Mouse (Mus musculus) urinary bladder, adult 2 months (tissue): ENCODE measurements around the gene Hspa12b. TPM values are rescaled to one million over a fixed set of nuclear protein-coding genes. Genes with fewer than 3 reads are reported as not detected.

ENCODE experiments used
- DNase-seq: peaks from one replicate; pipeline ENCODE4 v3.0.0; 2022; ENCODE audit warnings: low spot score
- polyA plus RNA-seq: library from polyadenylated mRNA; depleted of rRNA; stranded (reverse); fragments of >200 nt; gene quantifications from 2 replicates; pipeline ENCODE4 v1.2.3, GENCODE M21; 2012

Hspa12b gene
- polyA plus RNA-seq, 1 experiment: 34.8 TPM

DNA sequence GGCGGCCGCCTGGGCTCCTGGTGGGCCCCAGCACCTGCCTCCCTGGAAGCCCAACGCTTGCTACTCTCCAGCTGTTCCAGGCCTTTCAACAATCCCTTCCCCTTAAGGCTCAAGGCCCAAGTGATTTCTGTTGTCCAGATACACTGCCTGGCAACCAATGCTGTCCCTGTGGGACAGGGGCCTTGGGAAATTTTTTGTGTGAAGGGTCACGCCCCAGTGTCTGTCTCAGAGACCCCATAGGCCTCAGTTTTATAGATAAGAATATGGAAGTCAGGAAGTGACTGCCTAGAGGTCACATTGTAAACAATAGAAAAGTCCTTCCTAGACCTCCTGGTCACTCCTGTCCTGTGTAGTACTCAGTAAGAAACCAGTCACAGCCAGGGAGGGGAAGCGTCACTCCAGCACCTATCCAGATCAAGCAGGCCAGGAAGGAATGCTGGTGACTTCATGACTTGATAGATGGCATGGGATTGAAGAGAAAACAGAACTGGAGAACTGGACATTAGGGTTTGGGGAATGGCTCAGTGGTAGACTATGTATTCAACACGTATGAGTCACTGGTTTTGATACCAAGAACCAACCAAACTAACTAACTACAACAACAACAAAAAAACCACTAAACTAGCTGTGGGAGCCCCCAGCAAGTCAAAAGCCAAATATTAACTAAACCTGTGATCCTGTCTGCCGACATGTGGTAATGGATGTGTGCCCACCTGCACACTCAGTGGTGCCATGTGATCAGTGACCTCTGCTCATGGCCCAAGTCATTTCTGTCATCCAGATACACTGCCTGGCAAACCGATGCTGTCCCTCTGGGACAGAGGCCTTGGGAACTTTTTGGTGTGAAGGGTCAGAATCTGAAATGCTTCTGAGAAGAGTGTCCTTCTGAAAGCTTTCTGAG lies 21.5 kb downstream of the Hspa12b start:
- no peak for DNase-seq

DNA sequence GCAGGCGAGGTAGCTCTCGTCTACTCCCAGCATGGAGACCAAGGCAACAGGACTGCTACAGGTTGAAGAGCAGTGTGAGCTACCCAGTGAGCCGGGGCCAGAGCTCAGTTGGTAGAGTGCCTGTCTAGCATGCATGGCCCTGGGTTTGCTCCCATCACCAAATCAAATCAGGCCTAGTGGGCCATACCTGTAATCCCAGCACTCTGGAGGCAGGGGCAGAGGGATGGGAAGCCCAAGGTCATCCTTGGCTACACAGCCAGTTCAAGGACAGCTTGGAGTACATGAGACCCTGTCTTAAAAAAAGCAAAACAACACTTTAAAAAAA lies 22.1 kb downstream of the Hspa12b start:
- no peak for DNase-seq

- DNase-seq: no peak
Observed at GRCm38 (mm10) chr2:131152166-131152730, 25.2 kb downstream of the Hspa12b start.

GRCm38 (mm10) chr2:131154036-131154435 lies 27.0 kb downstream of the Hspa12b start:
- no peak for DNase-seq

DNA sequence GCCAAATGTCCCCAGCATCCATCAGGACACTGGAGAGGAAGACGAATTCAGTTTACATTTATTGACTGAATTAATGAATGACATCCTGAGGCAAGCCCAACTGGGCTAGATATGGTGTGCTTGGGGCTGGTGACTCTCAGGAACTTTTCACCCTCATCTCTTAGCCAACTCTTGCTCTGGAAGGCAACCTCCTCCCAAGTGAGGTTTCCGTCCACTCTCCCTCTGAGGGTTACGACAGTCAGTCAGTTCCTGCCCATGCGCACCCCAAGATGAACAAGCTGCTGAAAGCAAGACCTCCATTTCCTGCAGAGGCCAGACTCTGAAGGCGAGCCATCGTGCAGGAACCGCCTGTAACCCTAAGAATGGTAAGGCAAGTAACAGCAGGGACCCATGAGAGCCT lies 29.9 kb downstream of the Hspa12b start:
- no peak for DNase-seq

DNA sequence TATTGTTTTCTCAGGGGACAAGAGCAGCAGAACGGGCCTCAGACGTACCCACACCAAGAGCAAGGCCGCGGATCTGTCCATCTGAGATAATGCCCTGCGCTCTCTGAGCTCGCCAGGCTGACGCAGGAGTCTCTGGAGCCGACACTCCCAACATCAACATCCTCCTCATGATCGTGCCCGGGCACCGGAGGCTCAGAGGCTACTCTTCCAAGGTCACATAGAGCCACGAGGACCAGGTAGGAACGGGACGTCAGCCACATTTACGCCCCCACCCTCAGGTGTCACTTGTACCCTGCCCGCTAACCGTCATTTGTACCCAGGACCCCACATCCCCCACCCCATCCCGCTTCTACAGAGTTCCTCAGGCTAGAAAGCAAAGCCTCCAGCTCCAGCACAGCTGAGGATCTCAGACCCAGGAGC lies 32.4 kb downstream of the Hspa12b start:
- no peak for DNase-seq

DNA sequence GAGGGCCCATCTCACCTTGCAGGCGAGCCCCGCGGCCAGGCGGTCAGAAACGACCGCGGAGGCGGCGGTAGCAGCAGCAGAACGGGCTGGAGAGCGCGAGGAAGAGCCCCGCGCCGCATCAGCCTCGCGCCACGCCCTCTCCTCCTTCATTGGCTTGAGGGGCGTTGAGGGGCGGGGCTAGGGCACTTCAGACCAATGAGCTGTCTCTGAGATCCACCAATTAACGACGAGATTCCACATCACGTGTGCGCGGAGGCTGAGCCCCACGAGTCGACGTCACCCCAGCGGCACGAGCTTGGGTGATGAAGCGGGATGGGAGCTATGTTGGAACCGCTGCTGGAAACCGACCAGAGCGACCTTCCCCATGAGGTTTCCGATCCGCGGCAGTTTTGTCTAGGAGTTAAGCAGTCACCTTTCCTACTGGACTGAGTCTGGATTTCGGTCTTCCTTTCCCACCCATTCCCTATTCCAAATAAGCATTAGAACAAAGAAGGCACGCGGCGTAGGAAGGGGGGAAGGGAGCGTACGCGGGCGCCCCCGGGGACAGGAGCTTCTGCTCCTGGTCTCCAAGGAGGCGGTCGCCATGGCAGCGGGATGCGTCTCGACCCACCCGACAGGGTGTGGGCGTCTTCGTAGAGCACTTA lies 33.0 kb downstream of the Hspa12b start, which contains the start of gene 1700037H04Rik:
Gene 1700037H04Rik, minus strand, starts transcription at position 144 of the 644 bp plus-strand sequence.
- DNase-seq: peak; percentile 81

DNA sequence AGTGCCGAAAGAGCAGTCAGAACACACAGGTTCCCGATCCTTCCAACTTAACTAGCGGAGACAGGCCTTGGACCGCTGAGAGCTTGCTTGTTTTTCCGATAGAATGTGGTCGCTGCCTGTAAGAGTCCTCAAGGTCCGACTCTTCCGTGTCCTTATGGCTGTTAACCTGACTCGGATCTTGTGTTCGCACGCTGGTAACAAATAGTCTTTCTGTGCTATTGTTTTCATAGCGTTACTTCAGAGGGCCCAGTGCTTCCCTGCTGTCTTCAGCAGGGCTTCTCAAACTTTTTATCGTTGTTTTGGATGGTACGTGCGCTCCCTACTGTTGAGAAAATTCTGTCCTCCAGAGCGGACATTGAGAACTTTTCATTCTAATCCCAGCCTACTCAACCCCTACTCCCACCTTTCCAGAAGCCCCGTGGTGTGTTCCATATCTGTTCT lies 33.6 kb downstream of the Hspa12b start:
- no peak for DNase-seq

GRCm38 (mm10) chr2:131163924-131164323 lies 36.8 kb downstream of the Hspa12b start:
- no peak for DNase-seq

DNA sequence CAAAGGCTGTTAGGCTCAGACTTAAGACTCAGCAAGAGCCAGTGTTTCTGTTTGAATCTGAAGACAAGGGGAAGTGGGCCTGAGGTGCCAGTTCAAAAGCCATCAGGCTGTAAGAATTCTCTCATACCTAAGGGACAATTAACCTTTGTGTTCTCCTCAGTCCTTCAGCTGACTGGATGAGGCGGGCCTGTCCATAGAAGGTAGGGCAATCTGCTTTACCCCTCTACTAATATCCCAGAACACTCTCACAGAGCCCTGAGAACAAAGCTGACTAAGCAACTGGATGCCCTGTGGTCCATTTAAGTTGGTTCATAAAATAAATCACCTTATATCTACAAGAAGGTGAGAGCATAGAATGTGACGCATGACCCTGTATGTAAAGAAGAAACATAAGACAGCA lies 39.1 kb downstream of the Hspa12b start:
- DNase-seq: no peak

DNA sequence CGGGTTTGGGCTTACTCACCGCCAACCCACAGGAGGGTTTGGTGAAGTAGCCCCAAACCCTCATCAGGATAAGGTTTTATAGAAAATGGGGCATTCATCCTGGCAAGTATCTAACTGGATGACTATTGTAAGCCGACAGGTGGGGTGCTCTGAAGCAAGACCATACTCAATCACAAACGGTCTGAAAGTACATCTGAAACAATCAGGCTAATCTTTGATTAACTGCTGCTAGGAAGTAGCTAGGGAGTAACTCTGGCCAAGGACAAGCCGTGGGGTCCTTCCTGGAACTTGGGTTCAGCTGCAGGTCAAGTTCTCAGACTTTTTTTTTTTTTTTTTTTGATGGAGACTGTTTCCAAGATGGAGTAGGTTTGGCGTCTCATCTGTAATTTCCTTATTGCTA lies 40.9 kb downstream of the Hspa12b start:
- no peak for DNase-seq

DNA sequence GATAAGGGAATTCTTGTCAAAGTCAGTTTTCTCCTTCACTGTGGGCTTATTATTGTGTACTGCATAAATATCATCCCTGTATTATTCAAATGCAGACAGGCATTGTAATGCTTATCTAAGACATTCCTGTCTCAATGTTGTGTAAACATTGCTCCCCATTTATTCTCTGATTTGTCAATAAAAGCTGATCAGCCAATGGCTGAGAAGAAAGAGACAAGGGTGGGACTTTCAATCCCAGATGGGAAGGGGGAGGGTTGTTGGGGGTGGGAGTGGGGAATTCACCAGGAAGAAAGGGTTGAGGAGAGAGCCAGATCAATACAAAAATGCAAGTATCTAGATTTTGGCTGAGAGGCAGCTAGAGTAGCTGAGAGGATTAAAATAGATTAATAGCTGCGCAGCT lies 41.8 kb downstream of the Hspa12b start:
- no peak for DNase-seq

DNA sequence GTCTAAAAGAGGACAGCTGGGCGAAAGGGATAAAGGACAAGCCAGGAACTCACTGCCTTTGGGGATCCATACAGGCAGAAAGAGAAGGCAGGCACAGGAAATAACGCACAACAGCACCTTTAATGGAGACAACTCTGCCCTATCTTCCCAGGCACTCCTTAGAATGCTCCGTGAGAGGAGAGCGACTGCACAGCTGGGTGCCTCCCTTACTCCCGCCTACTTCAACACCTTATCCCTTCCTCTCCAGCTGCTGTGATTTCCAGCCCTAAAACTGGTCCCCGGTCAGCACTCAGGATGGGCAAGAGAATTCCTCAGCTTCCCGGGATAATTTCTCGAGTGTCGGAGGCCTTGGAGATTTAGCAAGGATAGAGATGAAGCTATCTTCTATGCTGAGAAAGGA lies 43.9 kb downstream of the Hspa12b start:
- no peak for DNase-seq

GRCm38 (mm10) chr2:131171401-131172104 lies 44.5 kb downstream of the Hspa12b start:
- DNase-seq: peak; percentile 57

- no peak for DNase-seq
Observed at GRCm38 (mm10) chr2:131172322-131172721, 45.2 kb downstream of the Hspa12b start.

- DNase-seq: no peak
Observed at GRCm38 (mm10) chr2:131174700-131175099, 47.6 kb downstream of the Hspa12b start.

DNA sequence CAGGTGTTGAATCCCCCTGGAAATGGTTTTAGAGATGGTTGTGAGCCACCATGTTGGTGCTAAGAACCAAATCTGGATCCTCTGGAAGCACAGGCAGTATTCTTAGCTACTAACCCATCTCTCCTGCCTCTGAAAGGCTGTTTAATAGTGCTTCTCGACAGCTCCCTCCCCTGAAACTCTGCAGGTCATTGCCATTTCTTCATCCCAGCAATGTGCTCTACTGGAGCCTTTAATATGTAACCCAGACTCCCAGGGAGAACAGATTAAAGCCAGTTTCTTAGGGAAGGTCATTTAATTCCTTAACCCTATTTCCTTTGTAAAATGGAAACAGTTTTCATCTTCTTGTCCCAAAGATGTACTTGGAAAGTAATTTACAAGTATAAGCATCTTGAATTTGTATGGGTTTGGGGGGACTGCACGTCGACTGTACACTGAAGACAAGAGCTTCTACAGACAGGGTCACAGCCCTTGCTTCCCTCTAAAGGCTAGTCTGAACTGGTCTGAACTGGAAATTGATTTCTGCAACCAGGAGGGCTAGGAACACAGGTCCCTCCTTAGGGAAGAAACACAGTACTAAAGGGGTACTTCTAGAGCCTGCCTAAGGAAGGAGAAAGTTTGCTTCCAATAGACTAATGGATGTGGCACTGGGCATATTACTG lies 48.3 kb downstream of the Hspa12b start:
- DNase-seq: no peak

DNA sequence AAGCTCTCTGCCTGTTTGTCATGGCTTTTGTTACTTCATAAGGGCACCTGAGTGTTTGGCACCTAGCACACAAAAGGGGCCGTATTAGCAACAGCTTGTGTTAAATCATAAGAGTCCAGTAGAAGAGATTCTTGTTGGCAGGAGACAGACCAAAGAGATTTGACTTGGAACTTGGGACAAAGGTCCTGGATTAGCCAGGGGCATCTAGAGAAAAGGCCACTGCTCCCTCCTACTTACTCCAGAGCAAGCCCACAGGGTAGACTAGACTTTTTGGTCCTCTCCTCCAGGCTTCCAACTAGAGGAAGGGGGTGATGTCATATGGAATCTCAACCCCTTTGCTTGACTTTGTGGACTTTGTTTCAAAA lies 48.8 kb downstream of the Hspa12b start:
- no peak for DNase-seq

DNA sequence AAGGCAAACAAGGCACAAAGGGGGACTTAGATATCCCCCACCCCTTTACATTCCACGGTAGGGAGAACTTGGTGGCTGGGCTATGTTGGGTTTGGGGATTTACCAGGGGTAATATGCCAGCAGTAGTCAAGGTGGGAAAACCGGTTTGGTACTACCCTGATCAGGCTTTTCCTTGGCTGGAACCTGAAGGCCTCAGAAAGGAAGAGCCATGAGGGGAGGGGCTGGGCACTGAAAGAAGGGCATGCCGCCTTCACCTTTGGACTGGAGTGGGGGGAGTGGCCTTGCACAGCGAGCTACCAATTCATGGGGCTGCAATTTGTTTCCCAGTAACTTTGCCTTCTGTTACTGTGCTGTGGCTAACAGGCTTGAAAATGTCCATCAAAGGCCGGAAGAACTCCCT lies 49.4 kb downstream of the Hspa12b start:
- no peak for DNase-seq

- no peak for DNase-seq
Observed at GRCm38 (mm10) chr2:131177932-131178331, 50.9 kb downstream of the Hspa12b start.

DNA sequence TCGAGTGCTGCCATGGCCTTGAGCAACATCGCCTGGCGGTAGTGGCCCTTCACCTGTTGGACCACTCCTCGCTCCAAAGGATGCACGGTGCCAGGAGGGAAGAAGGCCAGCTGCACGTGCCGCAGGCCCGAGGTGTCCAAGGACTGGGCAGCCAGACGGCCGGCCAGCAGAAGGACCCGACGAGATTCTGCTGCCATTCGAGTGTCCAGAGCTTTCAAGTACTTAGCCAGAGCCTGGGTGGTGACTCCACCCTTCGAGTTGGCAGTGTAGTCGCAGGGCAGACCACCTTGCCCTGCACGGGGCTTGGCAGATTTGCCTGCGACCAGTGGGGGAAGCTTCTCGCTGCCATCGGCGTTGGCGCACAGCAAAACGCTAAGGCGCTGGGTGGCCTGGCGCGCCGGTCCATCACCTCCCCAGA lies 51.8 kb downstream of the Hspa12b start:
- DNase-seq: peak; percentile 52
